8 mouse cellular contexts compared by ENCODE assay signal in the genomic region with DNA sequence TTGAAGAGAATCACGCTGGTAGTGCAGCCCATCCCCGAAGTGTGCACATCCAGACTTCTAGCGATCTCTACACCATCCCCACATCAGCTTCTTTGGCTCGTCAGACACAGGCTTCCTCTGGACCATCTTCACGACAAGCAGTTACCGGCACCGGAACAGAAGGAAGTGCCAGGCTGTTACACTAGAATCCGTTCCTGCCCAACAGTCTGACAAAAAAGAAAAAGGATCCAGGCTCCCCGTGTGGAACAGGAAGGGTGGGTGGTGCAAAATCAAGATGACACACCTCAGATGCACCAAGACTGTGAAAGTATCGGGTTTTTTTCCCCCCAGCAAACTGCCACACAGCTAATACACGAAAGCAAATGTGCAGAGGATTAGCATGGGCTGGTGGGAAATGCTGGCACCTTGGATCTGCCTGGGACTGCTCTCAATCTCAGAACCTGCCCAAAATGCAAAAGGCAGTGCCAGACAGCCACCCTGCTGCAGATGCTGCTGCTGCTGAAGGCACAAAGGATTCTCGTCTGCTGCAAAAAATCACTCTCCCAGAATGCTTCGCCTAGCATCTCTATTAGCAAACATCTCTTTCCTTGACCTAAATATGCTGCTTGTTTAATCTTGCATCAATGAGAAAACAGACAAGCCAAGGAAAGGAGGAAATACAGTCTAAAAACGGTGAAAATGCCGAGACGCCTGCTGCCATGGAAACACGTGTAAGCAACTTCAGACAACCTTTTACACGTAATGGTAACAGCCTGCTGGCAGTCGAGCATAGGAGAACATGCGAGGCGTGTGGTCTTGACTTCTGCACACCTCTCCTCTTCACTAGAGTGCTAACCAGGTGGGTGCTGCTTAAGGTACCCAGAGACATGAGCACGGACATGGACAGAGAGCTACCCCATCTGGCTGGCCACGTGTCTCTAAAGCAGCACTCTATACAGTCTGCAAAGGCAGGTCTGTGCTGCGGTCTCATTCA. TPM values are rescaled to one million over a fixed set of nuclear protein-coding genes. Genes with fewer than 3 reads are reported as not detected.
DNase-seq lines count a peak whose midpoint lies in the region.

No protein-coding gene starts in this region.

- peak; percentile 41 to 42 for DNase-seq in cerebellum, adult 18-20 months
- DNase-seq in cerebellum, postnatal 4 days (ENCODE audit: low spot score in 2 of 2), result no peak
- peak; percentile 47 for DNase-seq in retina, postnatal 1 day
- no peak for DNase-seq in retina, embryonic 14.5 days (ENCODE audit: low spot score)
- DNase-seq in left cerebral cortex, adult 18-20 months (ENCODE audit: low spot score in 2 of 2), result peak; percentile 39 to 58
- DNase-seq in right cerebral cortex, postnatal 4 days, result peak; percentile 43
- DNase-seq in spleen, postnatal 4 days (ENCODE audit: low spot score in 2 of 2), result no peak
- DNase-seq in embryo, embryonic 9.5 days (ENCODE audit: extremely low spot score), result no peak

RNA-seq across cellular contexts. Expression of a gene that starts 58.9 kb away (rescaled TPM):
- 10 to 100 TPM; 72.2 to 76.3 TPM for total RNA-seq in left cerebral cortex, adult 18-20 months (2021)

Comparison
In these comparisons a context has a peak if more than half of its experiments do, and no peak if none do; other contexts are left out.
1. DNase-seq: peak in cerebellum, adult 18-20 months (2 of 2), retina, postnatal 1 day (single experiment), left cerebral cortex, adult 18-20 months (2 of 2) and right cerebral cortex, postnatal 4 days (single experiment); none in cerebellum, postnatal 4 days (0 of 2), retina, embryonic 14.5 days (single experiment), spleen, postnatal 4 days (0 of 2) and embryo, embryonic 9.5 days (single experiment).